Mouse (Mus musculus) neural tube, embryonic 13.5 days (tissue): Measurements from ENCODE around the gene Dpf3. TPM values are rescaled to one million over a fixed set of nuclear protein-coding genes. Genes with fewer than 3 reads are reported as not detected.
A peak's percentile ranks its signal among the peaks of the same experiment; 100 is the strongest.

Source experiments
- ATAC-seq: fragments of 200-750 bp; cut with Nextera tagmentation; 2 replicates; pipeline ENCODE4 v1.8.0; 2017; ENCODE audit warnings: low read depth, mild to moderate bottlenecking, moderate TSS enrichment, moderate library complexity
- H3K27ac ChIP-seq: fragments of 300-500 bp; sonication (generic); replicated peaks from 2 replicates; pipeline ENCODE4 v1.5.1; 2015; ENCODE audit warnings: moderate library complexity, mild to moderate bottlenecking, inconsistent platforms
- H3K27me3 ChIP-seq: fragments of 300-500 bp; sonication (generic); 2 replicates; pipeline ENCODE4 v1.6.1; 2015; ENCODE audit warnings: mild to moderate bottlenecking, inconsistent platforms
- H3K36me3 ChIP-seq: fragments of 300-500 bp; sonication (generic); 2 replicates; pipeline ENCODE4 v1.6.1; 2015; ENCODE audit warnings: mild to moderate bottlenecking, inconsistent platforms
- H3K4me1 ChIP-seq: fragments of 300-500 bp; sonication (generic); replicated peaks from 2 replicates; pipeline ENCODE4 v1.6.1; 2015; ENCODE audit warnings: inconsistent platforms
- H3K4me2 ChIP-seq: fragments of 300-500 bp; sonication (generic); 2 replicates; pipeline ENCODE4 v1.6.1; 2015; ENCODE audit warnings: inconsistent platforms, mild to moderate bottlenecking, moderate library complexity
- H3K4me3 ChIP-seq: fragments of 300-500 bp; sonication (generic); 2 replicates; pipeline ENCODE4 v1.5.1; 2015; ENCODE audit warnings: mild to moderate bottlenecking, inconsistent platforms
- H3K9ac ChIP-seq: fragments of 300-500 bp; sonication (generic); 2 replicates; pipeline ENCODE4 v1.6.1; 2015; ENCODE audit warnings: moderate library complexity, mild to moderate bottlenecking, inconsistent platforms
- H3K9me3 ChIP-seq: fragments of 300-500 bp; sonication (generic); 2 replicates; pipeline ENCODE4 v1.6.1; 2016; ENCODE audit warnings: inconsistent platforms
- WGBS: fragments of 180-500 bp; shearing (Covaris S2); methylation state at CpG from one replicate; pipeline ENCODE4 v1.1.7; 2015; 5-methylcytosine and 5-hydroxymethylcytosine counted together
- polyA plus RNA-seq: library from polyadenylated mRNA; unstranded; fragments of >200 nt; fragmentation: Nextera tagmentation; extraction: Ambion mirVana; gene quantifications from 2 replicates; pipeline ENCODE4 v1.2.1, GENCODE M21; 2015

Dpf3 gene
- polyA plus RNA-seq, 1 experiment from 2014 or later = 21.7 TPM

DNA sequence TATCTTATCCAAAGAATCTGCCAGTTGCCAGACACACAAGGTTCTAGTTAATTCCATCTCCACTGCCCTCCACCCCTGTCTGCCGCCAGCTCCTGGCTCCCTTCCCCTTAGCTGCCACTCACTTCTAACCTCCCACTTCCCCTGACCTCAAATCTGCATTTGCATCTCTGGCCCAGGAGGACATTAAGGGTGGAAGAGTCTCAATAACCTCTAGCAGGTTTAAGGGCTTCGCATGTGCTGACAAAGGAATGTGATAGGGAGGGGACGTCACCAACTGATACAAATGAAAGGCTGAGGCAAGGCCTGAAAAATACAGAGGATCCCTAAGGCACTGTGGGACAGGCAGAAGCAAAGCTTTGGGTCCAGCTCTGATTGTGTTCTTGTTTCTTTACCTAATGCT lies 100.0 kb downstream of the Dpf3 start:
- Histone ChIP-seq H3K4me1 (peaks cover 33% of the 10 kb centered on the region), H3K27me3 (no peaks in the 10 kb centered on the region), H3K4me2 (no peak overlapping the region), H3K9ac (no peak overlapping the region), H3K9me3 (no peaks in the 10 kb centered on the region), H3K27ac (no peak overlapping the region), H3K4me3 (no peak overlapping the region), H3K36me3 (no peaks in the 10 kb centered on the region)
- ATAC-seq = no peak
- WGBS = 46% methylated on average over 3 of the region's 3 CpGs

DNA sequence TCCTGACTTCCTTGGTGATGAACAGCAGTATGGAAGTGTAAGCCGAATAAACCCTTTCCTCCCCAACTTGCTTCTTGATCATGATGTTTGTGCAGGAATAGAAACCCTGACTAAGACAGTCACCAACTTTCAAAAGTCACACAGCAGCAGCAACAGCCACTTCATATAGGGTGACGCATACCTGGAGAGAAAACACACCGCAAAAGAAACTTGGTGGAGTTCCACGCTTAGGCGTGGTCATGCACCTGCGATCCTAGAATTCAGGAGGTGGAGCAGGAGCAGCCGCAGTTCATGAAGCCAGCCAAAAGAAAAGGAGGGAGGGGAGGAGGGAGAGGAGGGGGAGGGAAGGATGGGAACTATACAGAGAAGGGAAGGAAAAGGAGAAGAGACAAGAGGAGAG lies 106.4 kb downstream of the Dpf3 start:
- no peak overlapping the region for H3K9ac ChIP-seq
- no peaks in the 10 kb centered on the region for H3K36me3 ChIP-seq
- H3K4me2 ChIP-seq = no peak overlapping the region
- no peak overlapping the region for H3K4me3 ChIP-seq
- no peaks in the 10 kb centered on the region for H3K9me3 ChIP-seq
- H3K4me1 ChIP-seq = peaks cover 11% of the 10 kb centered on the region
- 94% methylated on average over 7 of the region's 7 CpGs for WGBS
- no peak overlapping the region for H3K27ac ChIP-seq
- no peaks in the 10 kb centered on the region for H3K27me3 ChIP-seq
- no peak for ATAC-seq

DNA sequence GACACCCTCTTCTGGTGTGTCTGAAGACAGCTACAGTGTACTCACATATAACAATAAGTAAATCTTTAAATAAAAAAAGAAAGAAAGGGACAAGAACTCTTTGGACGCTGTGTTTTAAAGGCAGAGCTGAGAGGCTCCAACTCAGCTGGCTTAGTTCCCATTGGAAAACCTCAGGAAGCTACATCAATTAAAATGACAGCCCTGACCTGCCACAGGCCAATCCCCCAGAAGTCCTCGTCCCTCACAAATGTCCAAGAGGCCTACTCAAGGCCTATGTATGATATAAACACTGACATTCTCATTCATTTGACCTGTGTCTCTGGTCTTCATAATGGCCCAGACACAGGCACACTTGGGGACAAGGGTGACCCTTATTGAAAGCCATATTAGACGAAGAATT lies 107.5 kb downstream of the Dpf3 start:
- H3K27ac ChIP-seq = no peak overlapping the region
- no peaks in the 10 kb centered on the region for H3K27me3 ChIP-seq
- no peak overlapping the region for H3K4me3 ChIP-seq
- H3K4me1 ChIP-seq = peaks cover 6% of the 10 kb centered on the region
- ATAC-seq = no peak
- 35% methylated on average over 3 of the region's 3 CpGs for WGBS
- no peaks in the 10 kb centered on the region for H3K36me3 ChIP-seq
- no peak overlapping the region for H3K4me2 ChIP-seq
- H3K9me3 ChIP-seq = no peaks in the 10 kb centered on the region
- H3K9ac ChIP-seq = no peak overlapping the region

DNA sequence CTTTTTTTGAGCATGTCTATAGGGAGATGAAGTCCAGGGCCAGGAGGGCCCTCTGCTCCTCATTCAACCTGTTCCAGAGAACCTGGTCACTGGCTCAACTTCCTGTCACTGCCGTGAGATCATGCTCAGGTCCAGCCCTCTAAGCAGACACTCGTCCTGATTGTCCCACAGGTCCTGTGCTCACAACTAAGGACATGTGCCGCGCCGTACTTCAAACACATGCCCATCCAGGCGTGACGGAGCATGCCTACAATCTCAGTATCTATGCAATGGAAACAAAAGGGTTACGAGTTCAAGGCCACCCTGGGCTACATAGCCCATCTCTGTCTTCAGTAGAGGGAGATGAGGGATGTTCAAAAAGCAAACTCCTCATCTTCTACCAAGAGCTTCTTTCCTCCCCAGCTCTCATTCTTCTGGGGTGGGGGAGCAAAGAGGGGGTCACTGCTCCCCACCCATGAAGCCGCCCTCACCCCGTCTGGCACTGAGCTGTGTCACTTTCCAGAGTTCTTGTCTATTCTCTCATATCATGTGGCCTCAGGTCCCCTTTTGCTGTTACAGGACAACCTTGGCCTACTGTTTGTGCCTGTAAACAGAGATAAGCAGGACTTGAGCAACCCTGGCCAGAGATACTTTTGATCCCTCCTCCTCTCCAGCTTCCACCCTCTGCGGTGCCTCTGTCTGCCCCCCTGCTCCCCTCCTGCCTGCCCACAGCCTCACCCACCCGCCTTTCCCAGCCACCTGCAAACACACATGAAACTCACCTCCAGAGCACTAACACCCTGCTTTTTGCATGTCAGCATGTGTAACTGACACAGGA lies 112.3 kb downstream of the Dpf3 start:
- H3K4me2 ChIP-seq = no peak overlapping the region
- no peaks in the 10 kb centered on the region for H3K27me3 ChIP-seq
- no peak overlapping the region for H3K9ac ChIP-seq
- no peaks in the 10 kb centered on the region for H3K36me3 ChIP-seq
- no peak overlapping the region for H3K4me3 ChIP-seq
- no peaks in the 10 kb centered on the region for H3K9me3 ChIP-seq
- WGBS = 86% methylated on average over 12 of the region's 12 CpGs
- ATAC-seq = 0 out of 2 replicates have a peak, but pooled peaks have one; percentile 30
- no peak overlapping the region for H3K27ac ChIP-seq
- peaks cover 16% of the 10 kb centered on the region for H3K4me1 ChIP-seq

DNA sequence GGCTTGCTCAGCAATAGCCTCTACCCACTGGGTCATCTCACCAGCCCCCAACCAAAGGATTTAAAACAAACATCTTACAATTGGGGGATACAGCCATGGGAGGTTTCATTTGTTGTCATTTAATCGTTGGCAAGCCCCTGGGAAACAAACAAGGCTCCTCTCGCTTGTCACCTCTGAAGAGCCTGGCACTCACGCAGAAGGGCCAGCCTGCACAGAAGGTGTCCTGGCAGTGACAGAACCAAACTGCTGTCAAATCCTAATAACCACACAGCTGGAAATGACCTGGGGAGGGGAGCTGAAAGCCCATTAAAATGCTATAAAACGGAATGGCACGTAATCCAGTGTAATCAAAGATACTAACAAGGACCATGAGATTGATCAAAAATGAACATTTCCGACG lies 114.4 kb downstream of the Dpf3 start:
- no peak for ATAC-seq
- H3K4me3 ChIP-seq = no peak overlapping the region
- 32% methylated on average over 7 of the region's 7 CpGs for WGBS
- H3K27ac ChIP-seq = no peak overlapping the region
- peaks cover 22% of the 10 kb centered on the region for H3K4me1 ChIP-seq
- no peak overlapping the region for H3K4me2 ChIP-seq
- H3K9me3 ChIP-seq = no peaks in the 10 kb centered on the region
- H3K27me3 ChIP-seq = no peaks in the 10 kb centered on the region
- no peaks in the 10 kb centered on the region for H3K36me3 ChIP-seq
- no peak overlapping the region for H3K9ac ChIP-seq

DNA sequence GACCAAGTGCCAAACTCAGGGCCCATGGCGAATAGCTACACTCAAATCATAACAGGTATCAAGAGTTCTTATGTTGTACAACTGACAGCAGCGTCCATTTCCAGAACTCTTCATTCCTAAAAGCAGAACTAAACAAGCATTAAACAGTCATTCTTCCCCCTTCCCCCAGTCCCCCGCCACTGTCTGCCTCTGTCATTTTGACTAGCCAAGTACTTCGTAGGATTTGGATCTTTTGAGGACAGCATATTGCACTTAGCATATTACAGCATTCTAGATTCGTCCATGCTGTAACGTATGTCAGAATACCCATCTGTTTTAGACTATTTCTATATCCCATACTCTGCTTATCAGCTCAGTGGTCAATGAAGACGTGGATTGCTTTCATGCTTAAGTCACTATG lies 115.2 kb downstream of the Dpf3 start:
- Histone ChIP-seq H3K4me3 (no peak overlapping the region), H3K36me3 (no peaks in the 10 kb centered on the region), H3K9ac (no peak overlapping the region), H3K27me3 (no peaks in the 10 kb centered on the region), H3K4me2 (no peak overlapping the region), H3K9me3 (no peaks in the 10 kb centered on the region), H3K27ac (no peak overlapping the region), H3K4me1 (peaks cover 22% of the 10 kb centered on the region)
- WGBS = 88% methylated on average over 7 of the region's 7 CpGs
- ATAC-seq = no peak

DNA sequence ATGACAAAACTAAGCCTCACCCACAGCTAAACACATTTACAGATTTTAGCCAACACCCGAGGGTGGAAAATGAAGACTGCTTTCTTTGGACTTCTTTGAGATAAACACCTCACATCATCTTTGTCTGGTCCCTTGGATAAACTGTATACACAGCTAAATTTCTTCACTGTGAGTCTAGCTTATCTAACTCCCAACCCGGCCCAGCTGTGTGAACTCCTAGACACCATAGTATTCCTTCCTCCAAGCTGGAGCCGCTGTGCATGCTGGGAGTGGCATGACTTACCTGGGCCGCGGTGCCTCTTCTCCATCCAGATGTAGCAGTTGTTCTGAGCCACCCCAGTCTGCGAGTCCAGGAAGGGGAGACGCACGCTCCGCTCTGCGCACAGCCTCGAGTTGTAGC lies 117.3 kb downstream of the Dpf3 start:
- no peak for ATAC-seq
- Histone ChIP-seq H3K36me3 (no peaks in the 10 kb centered on the region), H3K4me2 (no peak overlapping the region), H3K9ac (no peak overlapping the region), H3K4me1 (peaks cover 20% of the 10 kb centered on the region), H3K27ac (no peak overlapping the region), H3K27me3 (no peaks in the 10 kb centered on the region), H3K9me3 (no peaks in the 10 kb centered on the region; the same call in 1 of the 2 replicates), H3K4me3 (no peak overlapping the region)
- 90% methylated on average over 11 of the region's 11 CpGs for WGBS

DNA sequence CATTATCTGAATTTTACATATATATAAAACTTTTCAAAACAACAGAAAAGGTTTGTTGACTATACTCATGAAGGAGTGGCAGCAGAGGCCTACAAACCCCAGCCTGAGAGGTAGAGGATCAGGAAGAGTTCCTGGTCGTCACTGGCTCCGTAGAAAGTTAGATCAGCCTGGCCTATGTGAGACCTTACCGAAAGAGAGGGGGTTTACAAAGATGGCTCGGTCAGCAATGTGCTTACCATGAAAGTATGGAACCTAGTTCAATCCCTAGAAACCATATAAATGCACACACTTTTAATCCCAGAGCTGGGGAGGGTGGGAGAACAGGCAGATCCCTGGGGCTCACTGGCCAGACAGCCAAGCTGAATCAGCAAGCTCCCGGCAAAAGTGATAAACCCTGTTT lies 118.1 kb downstream of the Dpf3 start:
- Histone ChIP-seq H3K4me3 (no peak overlapping the region), H3K9ac (no peak overlapping the region), H3K36me3 (no peaks in the 10 kb centered on the region), H3K9me3 (peaks cover 4% of the 10 kb centered on the region), H3K27me3 (no peaks in the 10 kb centered on the region), H3K4me2 (no peak overlapping the region), H3K27ac (no peak overlapping the region; the same call in 1 of the 2 replicates), H3K4me1 (peaks cover 17% of the 10 kb centered on the region)
- ATAC-seq = no peak
- WGBS = 94% methylated on average over 5 of the region's 5 CpGs

DNA sequence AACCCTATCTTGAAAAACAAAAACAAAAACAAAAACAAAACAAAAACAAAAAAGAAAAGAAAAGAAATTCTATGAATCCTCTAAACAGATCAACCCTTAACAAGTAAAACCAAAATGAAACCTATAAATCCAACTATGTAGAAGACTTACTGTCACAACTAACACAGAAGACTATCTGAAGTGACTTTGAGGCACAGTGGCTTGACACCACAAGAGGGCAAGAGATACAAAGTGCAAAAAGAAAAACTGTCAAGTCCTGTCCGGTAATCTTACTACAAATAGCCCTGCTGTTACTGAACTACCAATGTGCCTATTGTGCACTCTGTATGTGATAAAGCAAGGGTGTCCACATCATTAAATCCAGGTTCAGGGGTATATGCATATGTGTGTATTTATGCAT lies 120.0 kb downstream of the Dpf3 start:
- WGBS = 85% methylated on average over 1 of the region's 1 CpGs
- H3K4me3 ChIP-seq = no peak overlapping the region
- H3K4me1 ChIP-seq = peaks cover 5% of the 10 kb centered on the region
- no peaks in the 10 kb centered on the region for H3K36me3 ChIP-seq
- H3K9me3 ChIP-seq = peaks cover 4% of the 10 kb centered on the region
- H3K9ac ChIP-seq = no peak overlapping the region
- H3K27me3 ChIP-seq = no peaks in the 10 kb centered on the region
- no peak overlapping the region for H3K4me2 ChIP-seq
- no peak for ATAC-seq
- no peak overlapping the region for H3K27ac ChIP-seq

DNA sequence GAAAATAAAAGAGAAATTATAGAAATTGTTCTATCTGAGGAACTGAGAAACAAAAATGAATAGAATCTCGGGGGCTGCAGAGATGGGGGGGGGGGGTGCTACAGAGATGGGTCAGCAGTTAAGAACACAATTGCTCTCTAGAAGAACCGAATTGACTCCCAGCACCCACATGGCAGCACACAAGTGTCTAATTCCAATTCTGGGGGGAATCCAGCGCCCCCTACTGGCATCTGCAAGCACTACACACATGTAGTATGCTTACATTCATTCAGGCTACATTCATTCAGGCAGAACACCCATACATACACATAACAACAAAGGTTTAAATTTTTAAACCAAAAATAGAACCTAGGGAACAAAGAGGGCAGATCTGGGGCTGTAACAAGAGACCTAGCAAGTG lies 122.7 kb downstream of the Dpf3 start:
- Histone ChIP-seq H3K36me3 (no peaks in the 10 kb centered on the region), H3K27me3 (no peaks in the 10 kb centered on the region), H3K4me3 (no peak overlapping the region), H3K9ac (no peak overlapping the region), H3K9me3 (peaks cover 4% of the 10 kb centered on the region), H3K4me1 (peaks cover 5% of the 10 kb centered on the region), H3K4me2 (no peak overlapping the region), H3K27ac (no peak overlapping the region)
- WGBS = 70% methylated on average over 3 of the region's 3 CpGs
- ATAC-seq = no peak

DNA sequence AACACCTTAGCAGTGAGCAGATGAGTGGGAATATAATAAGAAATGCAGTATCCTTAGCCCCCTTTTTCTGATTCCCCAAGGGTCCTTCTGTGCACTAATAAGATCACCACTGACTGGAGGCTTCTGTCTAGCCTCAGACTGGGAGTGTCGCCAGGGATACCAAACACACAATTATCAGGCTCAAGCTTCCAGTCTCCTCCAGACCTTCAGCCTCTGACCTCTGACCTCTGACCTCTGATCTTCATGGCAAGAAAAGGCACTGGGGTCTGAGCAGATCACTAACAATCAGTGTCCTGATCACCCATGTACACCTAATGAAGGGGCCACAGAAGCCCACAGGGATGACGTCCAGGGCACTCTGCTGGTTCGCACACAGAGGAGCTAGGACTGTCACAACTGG lies 125.7 kb downstream of the Dpf3 start:
- Histone ChIP-seq H3K4me2 (no peak overlapping the region), H3K9me3 (peaks cover 4% of the 10 kb centered on the region), H3K27ac (no peak overlapping the region), H3K36me3 (no peaks in the 10 kb centered on the region), H3K9ac (no peak overlapping the region), H3K27me3 (no peaks in the 10 kb centered on the region), H3K4me3 (no peak overlapping the region), H3K4me1 (no peaks in the 10 kb centered on the region)
- 52% methylated on average over 3 of the region's 3 CpGs for WGBS
- ATAC-seq = no peak

DNA sequence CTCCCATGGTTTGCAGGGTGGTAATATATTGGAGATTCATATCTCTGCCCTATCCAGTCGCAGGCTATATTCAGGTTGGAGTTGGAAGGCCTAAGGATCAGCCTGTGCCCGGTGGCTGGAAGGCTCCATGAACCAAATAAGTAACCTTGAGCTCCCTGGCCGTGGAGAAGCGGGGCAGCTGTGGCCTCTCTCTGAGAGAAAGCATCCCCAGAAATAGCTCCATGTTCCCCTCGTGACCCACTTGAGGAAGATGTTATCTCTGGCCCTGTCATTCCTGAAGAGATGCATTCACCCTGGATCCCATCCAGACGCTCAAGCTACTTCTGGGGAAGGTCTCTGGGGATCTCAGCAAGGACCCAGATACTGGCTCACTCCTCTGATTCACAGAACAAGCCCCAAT lies 134.9 kb downstream of the Dpf3 start:
- Histone ChIP-seq H3K4me2 (no peak overlapping the region), H3K9me3 (no peaks in the 10 kb centered on the region), H3K27me3 (no peaks in the 10 kb centered on the region), H3K36me3 (no peaks in the 10 kb centered on the region), H3K27ac (0 out of 2 replicates have a peak overlapping the region, but pooled peaks have one; percentile 23), H3K4me3 (no peak overlapping the region), H3K4me1 (peaks cover 11% of the 10 kb centered on the region), H3K9ac (no peak overlapping the region)
- no peak for ATAC-seq
- 87% methylated on average over 6 of the region's 6 CpGs for WGBS

DNA sequence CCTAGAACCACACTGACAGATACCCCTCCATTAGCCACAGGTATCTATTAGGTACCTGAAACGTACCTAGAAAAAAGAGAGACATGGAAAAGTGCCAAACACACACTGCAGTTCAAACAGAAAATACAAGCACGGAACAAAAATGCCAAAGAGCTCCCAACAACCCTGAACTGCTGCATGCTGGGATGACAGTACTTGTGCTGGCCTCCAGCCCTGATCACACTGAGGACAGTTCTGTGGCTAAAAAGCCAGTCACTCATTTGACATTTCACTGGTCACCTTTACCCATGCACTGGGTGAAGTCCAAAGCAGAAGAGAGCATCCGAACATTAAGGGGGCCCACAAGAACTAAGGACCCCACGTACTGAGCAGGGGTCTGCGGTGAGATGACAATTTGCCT lies 137.8 kb downstream of the Dpf3 start:
- ATAC-seq = no peak
- WGBS = 84% methylated on average over 5 of the region's 5 CpGs
- Histone ChIP-seq H3K27ac (no peak overlapping the region), H3K4me3 (no peak overlapping the region), H3K27me3 (no peaks in the 10 kb centered on the region), H3K9ac (no peak overlapping the region), H3K36me3 (no peaks in the 10 kb centered on the region), H3K9me3 (no peaks in the 10 kb centered on the region), H3K4me1 (peaks cover 11% of the 10 kb centered on the region), H3K4me2 (no peak overlapping the region)
